Mouse (Mus musculus): ENCODE measurements around the gene Atxn7l1.

DNA sequence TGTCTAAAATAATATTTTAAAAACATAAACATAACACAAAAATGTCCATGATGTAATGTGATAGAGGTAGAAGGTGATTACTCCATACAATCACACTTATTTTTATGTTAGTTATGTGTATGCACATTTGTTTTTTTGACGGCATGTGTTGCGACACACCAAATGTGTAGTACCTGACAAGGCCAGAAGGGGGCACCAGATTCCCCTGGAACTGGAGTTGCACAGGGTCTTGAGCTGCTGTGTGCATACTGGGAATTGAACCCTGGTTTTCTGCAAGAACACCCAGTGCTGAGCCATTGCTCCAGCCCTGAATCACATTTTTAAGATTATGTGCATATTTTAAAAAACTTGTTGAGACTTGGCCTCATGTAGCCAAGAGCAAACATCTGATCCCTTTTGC, 133.3 kb downstream of the Atxn7l1 start:
- TF ChIP-seq GATA1 (IDR thresholded peaks at IDR 0.05; ENCODE audit: low read length) (no peak), TAL1 (IDR thresholded peaks at IDR 0.05; ENCODE audit: low read length) (no peak)

Measured in erythroblast, embryonic 14.5 days (primary cell).